Mouse (Mus musculus) heart, embryonic 13.5 days (tissue): ENCODE measurements around the gene Rpl32. TPM values are rescaled to one million over a fixed set of nuclear protein-coding genes. Genes with fewer than 3 reads are reported as not detected.

Experiments used
- ATAC-seq: fragments of 200-750 bp; cut with Nextera tagmentation; 2 replicates; pipeline ENCODE4 v1.8.0; 2017; ENCODE audit warnings: moderate TSS enrichment; ENCODE audit not compliant: insufficient number of reproducible peaks, low FRiP score, low TSS enrichment; ENCODE audit errors: extremely low read depth
- H3K27ac ChIP-seq: fragments of 300-500 bp; sonication (generic); replicated peaks from 2 replicates; pipeline ENCODE4 v1.5.1; 2015; ENCODE audit warnings: moderate library complexity, mild to moderate bottlenecking, inconsistent platforms
- H3K27me3 ChIP-seq: fragments of 300-500 bp; sonication (generic); replicated peaks from 2 replicates; pipeline ENCODE4 v1.6.1; 2015; ENCODE audit warnings: mild to moderate bottlenecking, inconsistent platforms
- H3K36me3 ChIP-seq: fragments of 300-500 bp; sonication (generic); 2 replicates; pipeline ENCODE4 v1.6.1; 2015; ENCODE audit warnings: mild to moderate bottlenecking, inconsistent platforms
- H3K4me1 ChIP-seq: fragments of 300-500 bp; sonication (generic); 2 replicates; pipeline ENCODE4 v1.6.1; 2015; ENCODE audit warnings: inconsistent platforms
- H3K4me2 ChIP-seq: fragments of 300-500 bp; sonication (generic); 2 replicates; pipeline ENCODE4 v1.6.1; 2015; ENCODE audit warnings: inconsistent platforms, mild to moderate bottlenecking, moderate library complexity
- H3K4me3 ChIP-seq: fragments of 300-500 bp; sonication (generic); 2 replicates; pipeline ENCODE4 v1.5.1; 2015; ENCODE audit warnings: moderate library complexity, mild to moderate bottlenecking, inconsistent platforms
- H3K9ac ChIP-seq: fragments of 300-500 bp; sonication (generic); 2 replicates; pipeline ENCODE4 v1.6.1; 2015; ENCODE audit warnings: inconsistent platforms, mild to moderate bottlenecking, moderate library complexity
- H3K9me3 ChIP-seq: fragments of 300-500 bp; sonication (generic); 2 replicates; pipeline ENCODE4 v1.6.1; 2016; ENCODE audit warnings: inconsistent platforms
- WGBS: fragments of 180-500 bp; shearing (Covaris S2); methylation state at CpG from one replicate; pipeline ENCODE4 v1.1.7; 2015; ENCODE audit warnings: mixed read lengths; 5-methylcytosine and 5-hydroxymethylcytosine counted together
- microRNA-seq: library from miRNA; unstranded; fragments of <30 nt; microRNA quantifications from one replicate; pipeline ENCODE4, GENCODE M21; 2016
- polyA plus RNA-seq: library from polyadenylated mRNA; unstranded; fragments of >200 nt; fragmentation: Nextera tagmentation; extraction: Ambion mirVana; gene quantifications from 2 replicates; pipeline ENCODE4 v1.2.1, GENCODE M21; 2015

The Rpl32 gene
- polyA plus RNA-seq, 1 experiment from 2014 or later: 1,371 TPM

- Histone ChIP-seq H3K4me1 (peaks cover 52% of the 10 kb centered on the region), H3K9me3 (no peaks in the 10 kb centered on the region), H3K9ac (peak within 1 kb of the TSS; percentile 53), H3K4me2 (peak within 1 kb of the TSS; percentile 40), H3K4me3 (0 out of 2 replicates have a peak within 1 kb of the TSS, but pooled peaks have one; percentile 8), H3K36me3 (no peaks in the 10 kb centered on the region), H3K27ac (peak within 1 kb of the TSS; percentile 77), H3K27me3 (no peaks in the 10 kb centered on the region)
- ATAC-seq: no peak
- WGBS: 5% methylated on average over 9 of the region's 9 CpGs
Observed at GRCm38 (mm10) chr6:115761995-115762756, 46.4 kb downstream of the Rpl32 start, which contains the start of gene Tmem40. Gene Tmem40 (minus strand): TSS chr6:115762410.

- peaks cover 52% of the 10 kb centered on the region for H3K4me1 ChIP-seq
- no peak overlapping the region for H3K4me3 ChIP-seq
- no peaks in the 10 kb centered on the region for H3K9me3 ChIP-seq
- no peaks in the 10 kb centered on the region for H3K27me3 ChIP-seq
- H3K27ac ChIP-seq: peak overlapping the region; percentile 77
- H3K4me2 ChIP-seq: no peak overlapping the region
- H3K9ac ChIP-seq: no peak overlapping the region
- no peak for ATAC-seq
- no peaks in the 10 kb centered on the region for H3K36me3 ChIP-seq
- WGBS: 35% methylated on average over 4 of the region's 4 CpGs
Observed at GRCm38 (mm10) chr6:115760982-115761381, 47.6 kb downstream of the Rpl32 start.

GRCm38 (mm10) chr6:115760137-115760536, 48.4 kb downstream of the Rpl32 start:
- Histone ChIP-seq H3K27ac (no peak overlapping the region), H3K36me3 (no peaks in the 10 kb centered on the region), H3K9ac (no peak overlapping the region), H3K9me3 (no peaks in the 10 kb centered on the region), H3K4me2 (no peak overlapping the region), H3K27me3 (no peaks in the 10 kb centered on the region), H3K4me3 (no peak overlapping the region), H3K4me1 (peaks cover 60% of the 10 kb centered on the region)
- 85% methylated on average over 4 of the region's 4 CpGs for WGBS
- ATAC-seq: no peak

- H3K4me2 ChIP-seq: no peak overlapping the region
- H3K4me1 ChIP-seq: peaks cover 58% of the 10 kb centered on the region
- H3K9ac ChIP-seq: no peak overlapping the region
- H3K9me3 ChIP-seq: no peaks in the 10 kb centered on the region
- H3K27ac ChIP-seq: no peak overlapping the region; the same call in 1 of the 2 replicates
- H3K27me3 ChIP-seq: no peaks in the 10 kb centered on the region
- H3K36me3 ChIP-seq: no peaks in the 10 kb centered on the region
- no peak overlapping the region for H3K4me3 ChIP-seq
- no peak for ATAC-seq
- WGBS: 39% methylated on average over 5 of the region's 5 CpGs
Observed at GRCm38 (mm10) chr6:115759461-115759860, 49.1 kb downstream of the Rpl32 start.

GRCm38 (mm10) chr6:115758981-115759435, 49.5 kb downstream of the Rpl32 start:
- WGBS: 54% methylated on average over 9 of the region's 9 CpGs
- H3K27ac ChIP-seq: no peak overlapping the region; the same call in 1 of the 2 replicates
- H3K36me3 ChIP-seq: no peaks in the 10 kb centered on the region
- no peak overlapping the region for H3K9ac ChIP-seq
- no peak for ATAC-seq
- no peaks in the 10 kb centered on the region for H3K9me3 ChIP-seq
- H3K27me3 ChIP-seq: no peaks in the 10 kb centered on the region
- H3K4me1 ChIP-seq: peaks cover 54% of the 10 kb centered on the region
- H3K4me3 ChIP-seq: no peak overlapping the region
- no peak overlapping the region for H3K4me2 ChIP-seq

- Histone ChIP-seq H3K27me3 (no peaks in the 10 kb centered on the region), H3K27ac (no peak overlapping the region), H3K4me3 (no peak overlapping the region), H3K4me2 (no peak overlapping the region), H3K4me1 (peaks cover 20% of the 10 kb centered on the region), H3K36me3 (no peaks in the 10 kb centered on the region), H3K9ac (peak overlapping the region; percentile 33; the same call in 1 of the 2 replicates), H3K9me3 (no peaks in the 10 kb centered on the region)
- 35% methylated on average over 7 of the region's 7 CpGs for WGBS
- ATAC-seq: peak; percentile 18; the same call in 1 of the 2 replicates
Observed at GRCm38 (mm10) chr6:115755536-115755935, 53.0 kb downstream of the Rpl32 start.

Small RNA genes lying within 50 kb of the gene (microRNA-seq; reads per million reads assigned to microRNA genes)
- gene Mir7660: 0.61 reads per million

Other genes starting within 250 kb of the Rpl32 start
- gene Mkrn2os, start 216.2 kb downstream of the Rpl32 start, polyA plus RNA-seq: 0.08 and 0.47 TPM in 2 replicates
- 20.2 and 21.9 TPM in 2 replicates for gene Mkrn2, start 206.8 kb downstream of the Rpl32 start, polyA plus RNA-seq
- gene Raf1, start 132.1 kb downstream of the Rpl32 start, polyA plus RNA-seq: 85.0 and 85.7 TPM in 2 replicates
- gene Tmem40, start 46.3 kb downstream of the Rpl32 start, polyA plus RNA-seq: 1.5 and 2.2 TPM in 2 replicates
- 51.2 and 52.5 TPM in 2 replicates for gene Cand2, start 34.2 kb downstream of the Rpl32 start, polyA plus RNA-seq
- gene Efcab12, start 29.7 kb upstream of the Rpl32 start, polyA plus RNA-seq: 0.46 and 0.53 TPM in 2 replicates
- gene Mbd4, start 44.6 kb upstream of the Rpl32 start, polyA plus RNA-seq: 8.7 and 10.4 TPM in 2 replicates
- gene Ift122, start 44.7 kb upstream of the Rpl32 start, polyA plus RNA-seq: 21.2 and 21.4 TPM in 2 replicates
- 0.08 TPM in 1 of 2 replicates, not detected in the other for gene Rho, start 123.0 kb upstream of the Rpl32 start, polyA plus RNA-seq
- gene H1foo, start 136.2 kb upstream of the Rpl32 start, polyA plus RNA-seq: not detected in 2 replicates
- 39.6 and 43.5 TPM in 2 replicates for gene Plxnd1, start 186.3 kb upstream of the Rpl32 start, polyA plus RNA-seq